Mouse (Mus musculus) small intestine, adult 2 months (tissue): ENCODE results near the gene Rab5if.

Experiments
- CTCF ChIP-seq: fragments of 200-500 bp; IDR thresholded peaks from 2 replicates; pipeline ENCODE4 v1.5.1; 2012; ENCODE audit warnings: low read depth, mild to moderate bottlenecking, control low read depth, inconsistent platforms, low read length, moderate library complexity, mixed read lengths; ENCODE audit not compliant: insufficient replicate concordance, insufficient read length; ENCODE audit errors: extremely low read depth
- POLR2A ChIP-seq: fragments of 200-500 bp; IDR thresholded peaks from 2 replicates; pipeline ENCODE4 v1.6.1; 2012; ENCODE audit warnings: low read depth, mild to moderate bottlenecking, control low read depth, inconsistent platforms, low read length, moderate library complexity

DNA sequence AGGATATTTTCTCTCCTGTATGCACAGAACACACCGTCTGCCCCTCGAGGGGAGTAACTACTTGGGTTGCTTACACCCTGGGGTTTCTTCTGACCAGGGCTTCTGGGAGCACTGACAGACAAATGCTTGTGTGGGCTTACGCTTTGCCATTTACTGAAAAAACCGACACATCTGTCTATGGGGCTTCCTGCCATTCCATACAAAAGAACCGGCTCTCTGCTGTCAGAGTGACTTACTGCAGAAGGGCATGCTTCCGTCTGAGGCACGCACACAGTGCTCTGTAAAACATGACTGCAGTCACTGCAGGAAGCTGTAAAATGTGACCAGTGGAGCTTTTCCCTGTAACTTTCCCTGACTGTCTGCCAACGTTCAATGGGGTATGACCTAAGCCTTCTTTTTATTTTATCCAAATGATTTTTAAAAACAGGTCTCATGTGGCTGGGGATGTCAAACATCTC is 48.6 kb upstream of the Rab5if start:
- TF ChIP-seq CTCF (no peak), POLR2A (no peak)
